Mouse (Mus musculus): ENCODE data around the gene Fads3. TPM values are rescaled to one million over a fixed set of nuclear protein-coding genes. Genes with fewer than 3 reads are reported as not detected.

Gene Fads3
- 10 to 100 TPM; 25.9 to 28.5 (median 27.1) TPM for total RNA-seq (2022)

GRCm38 (mm10) chr19:10041388-10042148 lies at the start of gene Fads3:
Gene Fads3 (plus strand): TSS chr19:10041569.
- DNase-seq (ENCODE audit: low spot score in 2 of 2): peak; percentile 51 to 72

GRCm38 (mm10) chr19:9992011-9992958 lies 49.1 kb upstream of the Fads3 start:
- DNase-seq (ENCODE audit: low spot score in 2 of 2): no peak

GRCm38 (mm10) chr19:9993036-9993656 lies 48.2 kb upstream of the Fads3 start:
- peak; percentile 72 to 75 for DNase-seq (ENCODE audit: low spot score in 2 of 2)

DNA sequence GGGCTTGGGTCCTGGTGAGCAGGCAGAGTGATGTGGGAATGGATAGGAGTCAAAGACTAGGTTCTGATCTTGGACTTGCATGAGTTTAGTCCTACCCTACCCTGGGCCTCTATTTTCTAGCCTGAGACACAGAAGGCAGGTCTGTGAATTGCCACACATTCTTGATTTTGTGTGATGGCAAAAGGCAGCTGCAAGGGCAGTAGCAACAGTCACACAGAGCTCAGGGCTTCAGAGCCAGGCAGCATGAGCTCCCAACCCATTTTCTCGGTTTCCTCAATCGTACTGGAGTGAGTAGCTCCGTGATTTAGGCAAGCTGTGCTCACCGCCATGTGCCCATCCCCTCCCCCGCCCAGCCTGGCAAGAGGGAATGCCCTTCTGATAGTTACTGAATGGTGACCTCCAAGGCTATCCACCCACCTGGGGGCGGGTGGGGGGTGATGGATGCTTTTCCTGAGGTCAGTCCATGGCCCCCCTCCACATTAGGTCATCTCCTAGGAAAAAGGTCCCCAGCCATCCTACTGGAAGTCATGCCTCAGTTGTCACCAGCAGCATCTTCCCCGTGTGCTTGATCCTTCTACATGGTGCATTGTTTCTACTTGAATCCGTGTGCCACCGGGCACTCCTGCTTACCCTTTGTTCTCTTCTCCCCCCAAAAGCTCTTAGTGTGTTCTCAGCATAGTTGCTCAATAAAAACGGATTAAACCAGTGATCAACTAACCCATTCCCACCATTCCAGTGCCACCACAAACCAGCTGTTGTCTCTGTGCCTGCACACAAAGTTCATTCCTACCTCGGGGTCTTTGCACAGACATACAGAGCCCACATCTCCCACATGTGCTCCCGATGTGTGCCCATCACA lies 43.9 kb upstream of the Fads3 start:
- no peak for DNase-seq (ENCODE audit: low spot score in 2 of 2)

- no peak for DNase-seq (ENCODE audit: low spot score in 2 of 2)
These were observed 43.3 kb upstream of the Fads3 start for GRCm38 (mm10) chr19:9998063-9998416.

GRCm38 (mm10) chr19:9998736-9999486 lies 42.5 kb upstream of the Fads3 start:
- DNase-seq (ENCODE audit: low spot score in 2 of 2): no peak

DNA sequence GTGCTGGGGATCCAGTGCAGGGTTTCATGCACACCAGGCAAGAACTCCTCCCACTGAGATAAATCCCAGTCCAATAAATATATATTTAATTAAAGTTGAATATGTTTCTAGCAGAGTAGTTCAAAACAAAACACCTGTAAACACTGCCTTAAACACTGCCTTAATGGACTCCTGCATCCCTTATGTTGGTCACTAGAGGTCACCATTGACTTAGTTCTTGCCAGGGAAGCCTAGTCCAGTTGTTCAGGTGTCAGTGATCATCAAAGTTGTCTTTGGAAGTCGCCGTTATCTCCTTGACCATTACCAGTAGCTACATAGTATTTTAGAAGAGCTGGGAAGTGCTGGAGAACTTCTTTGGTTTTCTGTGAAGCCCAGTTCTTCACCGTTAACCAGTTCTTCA lies 41.0 kb upstream of the Fads3 start:
- no peak for DNase-seq (ENCODE audit: low spot score in 2 of 2)

GRCm38 (mm10) chr19:10001206-10001969 lies 40.0 kb upstream of the Fads3 start, which contains the start of the genes Best1 and Rab3il1:
Gene Best1 (minus strand): TSS chr19:10001633.
Gene Rab3il1 (plus strand): TSS chr19:10001669.
- no peak for DNase-seq (ENCODE audit: low spot score in 2 of 2)

DNA sequence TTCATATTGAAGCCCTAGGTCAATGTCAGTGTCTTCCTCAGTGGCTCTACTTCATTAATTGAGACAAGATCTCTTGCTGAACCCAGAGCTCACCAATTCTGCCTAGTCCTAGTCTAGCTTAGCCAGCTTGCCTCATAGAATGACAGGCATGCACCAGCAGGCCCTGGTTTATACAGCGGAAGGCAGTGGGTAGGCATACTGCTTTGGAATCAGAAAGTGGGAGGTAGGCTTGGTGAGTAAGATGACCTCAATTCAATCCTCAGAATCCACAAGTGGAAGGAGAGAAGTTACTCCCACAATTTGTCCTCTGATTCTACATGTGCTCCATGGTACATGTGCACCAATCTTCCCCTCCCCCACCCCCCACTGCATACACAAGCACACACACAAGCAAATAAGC lies 37.7 kb upstream of the Fads3 start:
- DNase-seq (ENCODE audit: low spot score in 2 of 2): no peak

DNA sequence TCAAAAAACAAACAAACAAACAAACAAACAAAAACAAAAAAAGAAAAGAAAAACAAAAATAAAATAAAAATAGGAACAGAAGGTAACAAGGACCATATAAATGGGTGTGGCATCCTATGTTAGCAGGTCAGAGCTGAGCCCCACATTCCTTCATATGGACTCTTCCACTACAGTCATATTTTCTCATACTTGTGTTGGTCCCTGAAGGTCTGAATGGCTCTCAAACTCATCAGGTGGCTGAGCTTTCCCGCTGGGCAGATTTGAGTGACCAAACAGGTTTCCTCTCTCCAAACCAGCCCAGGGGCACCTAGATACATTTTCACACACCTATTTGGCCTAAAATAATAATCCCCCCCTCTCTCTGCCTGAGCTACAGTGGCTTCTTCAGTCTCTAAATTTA lies 30.0 kb upstream of the Fads3 start:
- DNase-seq (ENCODE audit: low spot score in 2 of 2): no peak

GRCm38 (mm10) chr19:10012827-10013278 lies 28.5 kb upstream of the Fads3 start:
- DNase-seq (ENCODE audit: low spot score in 2 of 2): no peak

GRCm38 (mm10) chr19:10013348-10013747 lies 28.0 kb upstream of the Fads3 start:
- no peak for DNase-seq (ENCODE audit: low spot score in 2 of 2)

DNA sequence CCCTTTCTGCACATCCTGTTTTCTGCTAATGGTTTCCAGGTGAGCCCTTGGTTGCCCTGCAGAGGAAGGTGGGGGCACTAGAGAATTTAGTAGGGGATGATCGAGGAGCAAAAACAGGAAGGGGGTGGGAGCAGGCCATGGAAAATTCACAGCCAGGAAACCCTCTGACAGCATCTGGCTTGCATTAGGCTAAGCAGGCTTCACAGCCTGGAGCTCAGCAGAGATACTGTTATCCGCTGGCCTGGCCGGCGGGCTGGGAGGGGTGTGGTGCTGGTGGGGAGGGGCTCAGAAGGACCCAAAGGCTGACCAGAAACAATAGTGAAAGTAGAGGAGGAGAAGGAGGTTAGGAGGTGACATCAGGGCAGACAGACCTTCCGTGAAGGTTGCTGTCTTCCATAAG lies 27.5 kb upstream of the Fads3 start:
- DNase-seq (ENCODE audit: low spot score in 2 of 2): no peak

GRCm38 (mm10) chr19:10014824-10015223 lies 26.5 kb upstream of the Fads3 start:
- DNase-seq (ENCODE audit: low spot score in 2 of 2): no peak

GRCm38 (mm10) chr19:10015442-10015841 lies 25.9 kb upstream of the Fads3 start:
- DNase-seq (ENCODE audit: low spot score in 2 of 2): no peak

- no peak for DNase-seq (ENCODE audit: low spot score in 2 of 2)
These were observed 25.2 kb upstream of the Fads3 start for GRCm38 (mm10) chr19:10016151-10016550.

GRCm38 (mm10) chr19:10017637-10018526 lies 23.5 kb upstream of the Fads3 start:
- peak; percentile 57 to 73 for DNase-seq (ENCODE audit: low spot score in 2 of 2)

- no peak for DNase-seq (ENCODE audit: low spot score in 2 of 2)
These were observed 22.9 kb upstream of the Fads3 start for GRCm38 (mm10) chr19:10018527-10018818.
